10 mouse cellular contexts compared by ENCODE assay signal in the genomic region with DNA sequence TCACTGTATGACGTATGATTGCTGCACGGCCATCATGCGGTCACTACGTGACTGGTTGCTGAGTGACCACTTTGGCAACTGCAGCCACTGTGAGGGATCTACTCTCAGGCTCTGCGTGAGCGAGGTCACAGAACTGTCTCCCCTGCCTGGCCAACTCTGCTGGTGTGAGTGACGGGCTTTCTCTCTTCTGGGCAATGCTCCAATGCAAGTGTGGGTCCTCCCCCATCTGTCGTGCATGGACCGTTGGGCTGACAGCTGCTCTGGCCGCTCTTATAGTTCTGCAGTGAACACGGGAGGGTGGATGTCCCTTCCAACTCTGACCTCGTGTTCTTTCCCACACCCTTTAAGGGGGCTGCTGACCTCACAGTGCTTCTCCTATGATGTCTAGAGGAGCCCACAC. TPM values are rescaled to one million over a fixed set of nuclear protein-coding genes. Genes with fewer than 3 reads are reported as not detected.
A peak's percentile ranks its signal among the peaks of the same experiment; 100 is the strongest.
DNase-seq lines count a peak whose midpoint lies in the region; ATAC-seq lines count a peak whose summit lies in the region.
"Had no signal": no experiment of that assay in that cellular context is flagged by ENCODE, and none has a peak within 500 bp of the region (broad histone marks: within the 10 kb centered on the region; RNA-seq: fewer than 3 reads in every experiment).

No protein-coding gene starts in this region.

- peak; percentile 71 for ATAC-seq in forebrain, embryonic 14.5 days
- ATAC-seq in forebrain, embryonic 12.5 days (ENCODE audit: low FRiP score), result no peak
- ATAC-seq in heart, embryonic 14.5 days (ENCODE audit: insufficient number of reproducible peaks, insufficient read depth, low FRiP score, low read depth), result no peak
- 0 out of 2 replicates have a peak, but pooled peaks have one; percentile 5 for ATAC-seq in monocyte, adult 5-6 weeks (replicated peaks; ENCODE audit: insufficient number of reproducible peaks, low FRiP score, low TSS enrichment, poor library complexity, severe bottlenecking)

- no peaks in the 10 kb centered on the region for H3K27me3 ChIP-seq in forebrain, embryonic 14.5 days (replicated peaks; ENCODE audit: control insufficient read depth, insufficient read depth, low read length)
- peaks cover 3% of the 10 kb centered on the region; the same call in 1 of the 2 replicates for H3K27me3 ChIP-seq in forebrain, embryonic 12.5 days
- no peaks in the 10 kb centered on the region for H3K27me3 ChIP-seq in heart, embryonic 14.5 days (ENCODE audit: control insufficient read depth, insufficient read depth, low read length)

- H3K4me1 ChIP-seq in forebrain, embryonic 14.5 days (ENCODE audit: control insufficient read depth, insufficient read depth, low read length), result peaks cover 12% of the 10 kb centered on the region
- H3K4me1 ChIP-seq in forebrain, embryonic 12.5 days, result peaks cover 25% of the 10 kb centered on the region
- peaks cover 46 to 55% of the 10 kb centered on the region in 2 experiments for H3K4me1 ChIP-seq in heart, embryonic 14.5 days (ENCODE audit: control insufficient read depth in 2 of 2, insufficient read depth in 2 of 2, low read length in 2 of 2)

- no peaks in the 10 kb centered on the region for H3K36me3 ChIP-seq in forebrain, embryonic 14.5 days (ENCODE audit: control insufficient read depth, insufficient read depth, low read length)
- H3K36me3 ChIP-seq in forebrain, embryonic 12.5 days (replicated peaks), result no peaks in the 10 kb centered on the region
- no peaks in the 10 kb centered on the region for H3K36me3 ChIP-seq in heart, embryonic 14.5 days (ENCODE audit: control insufficient read depth, insufficient read depth, low read length)
- H3K36me3 ChIP-seq: limb, embryonic 12.5 days had no signal

- no peaks in the 10 kb centered on the region for H3K9me3 ChIP-seq in forebrain, embryonic 14.5 days (replicated peaks; ENCODE audit: control insufficient read depth, low read length)
- H3K9me3 ChIP-seq in forebrain, embryonic 12.5 days, result no peaks in the 10 kb centered on the region
- no peaks in the 10 kb centered on the region for H3K9me3 ChIP-seq in heart, embryonic 14.5 days (ENCODE audit: control insufficient read depth, low read length)
- H3K9me3 ChIP-seq: limb, embryonic 12.5 days had no signal

- peak; percentile 72 for DNase-seq in forebrain, embryonic 14.5 days (ENCODE audit: low spot score)
- peak; percentile 34 for DNase-seq in brain, adult 2 months (ENCODE audit: low read depth, low spot score)
- peak; percentile 63 to 82 for DNase-seq in kidney, postnatal 36 days
- DNase-seq in cerebellum, adult 11-12 months, result no peak
- DNase-seq in testis, postnatal 10 days (ENCODE audit: low spot score), result no peak

- H3K4me3 ChIP-seq in forebrain, embryonic 14.5 days (ENCODE audit: low read depth, low read length), result no peak overlapping the region
- H3K4me3 ChIP-seq in forebrain, embryonic 12.5 days (replicated peaks), result no peak overlapping the region
- H3K4me3 ChIP-seq in heart, embryonic 14.5 days (ENCODE audit: control insufficient read depth in 1 of 2, insufficient read depth in 1 of 2, low read depth in 1 of 2, low read length in 2 of 2), result no peak overlapping the region
- H3K4me3 ChIP-seq: limb, embryonic 12.5 days had no signal

- no peak overlapping the region for H3K9ac ChIP-seq in forebrain, embryonic 14.5 days (ENCODE audit: low read length)
- no peak overlapping the region for H3K9ac ChIP-seq in forebrain, embryonic 12.5 days
- H3K9ac ChIP-seq in heart, embryonic 14.5 days (ENCODE audit: low read length), result peak overlapping the region; percentile 48
- H3K9ac ChIP-seq: limb, embryonic 12.5 days had no signal

- H3K27ac ChIP-seq in forebrain, embryonic 14.5 days (ENCODE audit: low read depth, low read length), result no peak overlapping the region
- no peak overlapping the region for H3K27ac ChIP-seq in forebrain, embryonic 12.5 days
- H3K27ac ChIP-seq in heart, embryonic 14.5 days (replicated peaks in 1 of 2; ENCODE audit: control insufficient read depth in 1 of 2, insufficient read depth in 1 of 2, low read depth in 2 of 2, low read length in 2 of 2), result peak overlapping the region; percentile 81 to 86
- H3K27ac ChIP-seq: limb, embryonic 12.5 days had no signal

- H3K4me2 ChIP-seq in forebrain, embryonic 14.5 days (ENCODE audit: low read length), result no peak overlapping the region
- no peak overlapping the region for H3K4me2 ChIP-seq in forebrain, embryonic 12.5 days
- H3K4me2 ChIP-seq in heart, embryonic 14.5 days (ENCODE audit: low read length), result peak overlapping the region; percentile 45
- H3K4me2 ChIP-seq: limb, embryonic 12.5 days had no signal

- 49% methylated on average over 12 of the region's 12 CpGs for WGBS in forebrain, embryonic 14.5 days
- WGBS in forebrain, embryonic 12.5 days, result 81% methylated on average over 12 of the region's 12 CpGs
- WGBS in heart, embryonic 14.5 days, result 21% methylated on average over 12 of the region's 12 CpGs

RNA-seq across cellular contexts. Expression of gene Egfl7, which starts 6.4 kb away (rescaled TPM):
- polyA plus RNA-seq in forebrain, embryonic 14.5 days (2014; fragmentation: Nextera tagmentation; extraction: Ambion mirVana), result 52.5 and 52.8 TPM in 2 replicates
- polyA plus RNA-seq in forebrain, embryonic 12.5 days (2016; fragmentation: Nextera tagmentation; extraction: Ambion mirVana), result 47.9 and 54.9 TPM in 2 replicates
- 161 and 177 TPM in 2 replicates for polyA plus RNA-seq in heart, embryonic 14.5 days (2014; fragmentation: Nextera tagmentation; extraction: Ambion mirVana)
- not detected in 3 replicates for total RNA-seq in monocyte, adult 5-6 weeks (2017)

RNA-seq across cellular contexts. Expression of gene Gm20532, which starts 13.0 kb away (rescaled TPM):
- not detected in 2 replicates for polyA plus RNA-seq in forebrain, embryonic 14.5 days (2014; fragmentation: Nextera tagmentation; extraction: Ambion mirVana)
- not detected in 2 replicates for polyA plus RNA-seq in forebrain, embryonic 12.5 days (2016; fragmentation: Nextera tagmentation; extraction: Ambion mirVana)
- not detected in 2 replicates for polyA plus RNA-seq in heart, embryonic 14.5 days (2014; fragmentation: Nextera tagmentation; extraction: Ambion mirVana)
- not detected in 3 replicates for total RNA-seq in monocyte, adult 5-6 weeks (2017)
- total RNA-seq: CH12.LX had no signal

RNA-seq across cellular contexts. Expression of gene Agpat2, which starts 30.8 kb away (rescaled TPM):
- polyA plus RNA-seq in forebrain, embryonic 14.5 days (2014; fragmentation: Nextera tagmentation; extraction: Ambion mirVana), result 4.0 TPM in 2 replicates
- polyA plus RNA-seq in forebrain, embryonic 12.5 days (2016; fragmentation: Nextera tagmentation; extraction: Ambion mirVana), result 5.4 and 6.7 TPM in 2 replicates
- polyA plus RNA-seq in heart, embryonic 14.5 days (2014; fragmentation: Nextera tagmentation; extraction: Ambion mirVana), result 24.0 and 24.7 TPM in 2 replicates
- total RNA-seq in monocyte, adult 5-6 weeks (2017), result 24.2 to 27.3 TPM (median 25.1 TPM) in 3 replicates

RNA-seq across cellular contexts. Expression of gene Fam69b, which starts 54.9 kb away (rescaled TPM):
- polyA plus RNA-seq in forebrain, embryonic 14.5 days (2014; fragmentation: Nextera tagmentation; extraction: Ambion mirVana), result 97.4 and 101 TPM in 2 replicates
- polyA plus RNA-seq in forebrain, embryonic 12.5 days (2016; fragmentation: Nextera tagmentation; extraction: Ambion mirVana), result 67.1 and 67.2 TPM in 2 replicates
- 13.3 and 15.2 TPM in 2 replicates for polyA plus RNA-seq in heart, embryonic 14.5 days (2014; fragmentation: Nextera tagmentation; extraction: Ambion mirVana)
- total RNA-seq in monocyte, adult 5-6 weeks (2017), result 2.1 to 4.9 TPM in 2 of 3 replicates, not detected in the other

RNA-seq across cellular contexts. Expression of gene Notch1, which starts 56.9 kb away (rescaled TPM):
- 30.3 and 32.3 TPM in 2 replicates for polyA plus RNA-seq in forebrain, embryonic 14.5 days (2014; fragmentation: Nextera tagmentation; extraction: Ambion mirVana)
- polyA plus RNA-seq in forebrain, embryonic 12.5 days (2016; fragmentation: Nextera tagmentation; extraction: Ambion mirVana), result 49.5 and 61.8 TPM in 2 replicates
- 21.2 and 21.6 TPM in 2 replicates for polyA plus RNA-seq in heart, embryonic 14.5 days (2014; fragmentation: Nextera tagmentation; extraction: Ambion mirVana)
- total RNA-seq in monocyte, adult 5-6 weeks (2017), result 11.6 to 22.2 TPM (median 13.8 TPM) in 3 replicates

Comparison
In these comparisons a context has a peak if more than half of its experiments do, and no peak if none do; other contexts are left out.
1. ATAC-seq: peak in forebrain, embryonic 14.5 days (single experiment) and monocyte, adult 5-6 weeks (single experiment); none in forebrain, embryonic 12.5 days (single experiment) and heart, embryonic 14.5 days (single experiment).
2. DNase-seq: peak in forebrain, embryonic 14.5 days (single experiment), brain, adult 2 months (single experiment) and kidney, postnatal 36 days (2 of 2); none in cerebellum, adult 11-12 months (single experiment) and testis, postnatal 10 days (single experiment).
3. H3K27ac ChIP-seq: peak in heart, embryonic 14.5 days (2 of 2); none in forebrain, embryonic 14.5 days (single experiment) and forebrain, embryonic 12.5 days (single experiment).